Mouse (Mus musculus) left cerebral cortex, postnatal 36 days (tissue): Measurements from ENCODE around the gene 1700016K19Rik. TPM values are rescaled to one million over a fixed set of nuclear protein-coding genes. Genes with fewer than 3 reads are reported as not detected.
A peak's percentile ranks its signal among the peaks of the same experiment; 100 is the strongest.

Source experiments
- DNase-seq, 2 experiments: peaks; one replicate each; pipeline ENCODE4 v3.0.0; 2021 to 2022; ENCODE audit warnings: low spot score in 2 of 2, mixed read lengths in 1 of 2
- intact Hi-C: fragments of 180-260 bp; cut with DNase I; formaldehyde crosslinking; loops from one replicate; pipeline ENCODE4 v1.15.1; 2025
- total RNA-seq, 2 experiments: library from RNA; stranded (reverse); gene quantifications; 2 replicates each; pipeline ENCODE4 v1.2.3; 2021

The 1700016K19Rik gene
- total RNA-seq, 2 experiments from 2014 or later, result 3.4 to 6.4 TPM

DNA sequence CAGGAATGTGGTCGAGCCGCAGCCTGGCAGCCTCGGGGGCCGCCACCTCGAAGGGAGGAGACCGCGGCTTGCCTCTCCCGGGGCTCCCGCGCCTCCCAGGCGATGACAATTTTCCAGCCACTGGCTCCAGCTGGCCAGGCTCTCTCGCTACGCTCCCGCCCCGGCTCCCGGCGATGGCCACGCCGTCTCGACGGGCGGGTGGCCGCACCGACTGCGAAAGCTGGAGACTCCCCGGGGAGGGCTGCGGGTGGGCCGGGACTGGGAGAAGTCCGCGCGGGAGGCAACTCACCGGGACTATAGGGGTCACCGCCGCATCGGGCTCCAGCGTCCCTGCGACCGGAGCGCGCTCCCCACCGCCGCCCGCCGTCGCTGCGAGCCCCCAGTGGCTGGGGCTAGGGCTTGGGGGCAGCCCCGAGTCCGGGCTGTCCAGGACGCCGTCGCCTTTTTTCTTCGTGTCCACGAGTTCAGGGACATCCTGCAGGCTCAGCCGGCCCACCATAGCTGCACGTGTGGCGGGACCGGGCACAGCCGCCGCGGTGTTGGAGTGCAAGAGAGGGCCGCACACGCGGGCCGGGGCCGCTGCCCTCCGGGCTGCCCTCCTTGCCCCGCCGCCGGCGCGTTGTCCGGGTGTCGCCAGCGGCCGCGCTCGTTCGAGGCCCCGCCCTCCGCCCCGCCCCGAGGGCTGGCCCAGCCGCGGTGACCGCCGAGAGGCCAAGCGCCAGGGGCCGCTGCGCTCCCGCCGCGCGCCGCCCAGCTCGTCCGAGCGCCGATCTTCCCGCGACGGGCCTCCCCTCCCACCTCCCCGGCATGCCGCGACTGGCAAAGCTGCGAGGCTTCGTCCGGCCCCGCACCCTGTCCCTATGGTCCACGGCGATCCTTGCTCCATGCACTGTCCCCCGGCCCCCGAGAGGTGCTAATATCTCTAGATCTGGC is 27.7 kb downstream of the 1700016K19Rik start, which contains the start of gene Rflnb:
Gene Rflnb (minus strand): TSS at position 644 of the 933 bp plus-strand sequence.
- intact Hi-C loops, result no loop called here
- peak; percentile 62 to 66 for DNase-seq

DNA sequence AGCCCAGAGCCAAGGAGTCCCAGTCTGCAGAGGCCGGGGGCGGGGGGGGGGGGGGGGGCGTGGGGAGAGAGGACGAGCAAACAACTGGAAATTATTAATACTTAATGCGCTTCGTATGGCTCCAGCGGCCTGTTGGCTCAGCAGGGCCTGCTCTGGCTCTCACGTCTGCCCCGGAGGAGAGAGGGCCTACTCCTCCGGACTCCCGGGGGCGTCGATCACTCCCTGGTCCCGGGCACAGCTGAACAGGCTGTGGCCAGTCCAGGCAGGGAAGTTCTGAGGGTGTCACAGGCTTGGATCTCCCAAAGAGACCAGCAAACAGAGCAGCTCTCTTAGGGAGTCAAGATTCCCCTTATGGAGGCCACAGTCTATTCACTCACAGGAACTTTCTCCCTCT is 28.4 kb downstream of the 1700016K19Rik start:
- intact Hi-C loops, result no loop called here
- no peak for DNase-seq

DNA sequence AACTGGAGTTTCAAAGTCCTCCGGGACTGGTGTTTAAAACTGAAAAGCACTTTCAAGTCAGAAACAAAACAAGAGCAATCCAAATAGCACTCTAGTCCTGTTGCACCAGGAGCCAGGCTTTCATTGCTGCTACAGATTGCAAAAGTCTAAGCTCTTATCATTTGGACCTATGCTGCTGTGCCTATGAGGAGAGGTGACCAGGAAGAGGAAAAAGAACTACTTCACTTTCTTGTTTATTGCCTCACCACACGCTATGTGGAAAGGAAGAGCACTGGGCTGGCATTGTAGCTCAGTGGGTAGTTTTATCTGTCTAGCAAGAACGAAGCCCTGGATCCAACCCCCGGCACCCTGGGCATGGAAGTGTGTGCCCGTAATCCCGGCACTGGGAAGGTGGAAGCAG is 33.6 kb downstream of the 1700016K19Rik start:
- intact Hi-C loops, result no loop called here

DNA sequence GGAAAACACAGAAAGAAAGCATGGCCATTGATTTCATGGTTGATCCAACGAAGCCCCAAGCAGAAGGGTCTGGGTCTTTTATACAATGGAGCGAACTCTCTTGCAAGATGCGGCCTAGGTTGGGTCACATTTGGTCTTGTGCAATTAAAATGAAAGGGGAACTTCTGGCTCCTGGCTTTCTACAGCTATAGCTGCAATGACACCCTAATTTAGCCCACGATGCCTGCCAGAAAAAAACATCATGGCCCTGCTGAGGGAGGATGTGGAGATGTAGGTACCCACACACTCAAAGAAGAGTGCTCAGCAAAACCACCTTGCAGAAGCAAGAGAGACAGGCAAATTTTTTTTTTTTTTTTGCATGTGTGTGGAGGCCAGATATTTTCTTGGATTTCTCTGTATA is 34.1 kb downstream of the 1700016K19Rik start:
- no peak for DNase-seq
- intact Hi-C loops, result no loop called here

More for the DNA sequence above, 33.6 kb downstream of the 1700016K19Rik start:
- no peak for DNase-seq

DNA sequence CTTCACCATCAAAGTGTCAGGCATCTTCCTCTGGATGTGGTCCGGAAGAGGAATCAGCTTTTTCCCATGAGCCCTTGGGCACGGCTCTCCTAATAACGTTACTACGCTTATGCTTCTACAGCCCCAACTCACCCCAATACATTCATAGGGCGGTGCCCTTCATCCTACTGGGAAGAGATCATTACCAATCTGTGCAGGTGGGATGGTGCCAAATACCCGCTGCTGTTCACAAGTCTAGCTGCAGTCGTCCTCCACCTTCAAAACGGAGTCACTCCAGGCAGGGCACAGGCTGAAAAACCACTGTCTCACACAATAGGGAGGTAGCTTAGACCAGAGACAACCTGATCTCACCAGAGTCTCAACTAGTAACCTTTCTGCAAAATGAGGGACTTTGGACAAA is 35.5 kb downstream of the 1700016K19Rik start:
- no peak for DNase-seq
- intact Hi-C loops, result no loop called here

DNA sequence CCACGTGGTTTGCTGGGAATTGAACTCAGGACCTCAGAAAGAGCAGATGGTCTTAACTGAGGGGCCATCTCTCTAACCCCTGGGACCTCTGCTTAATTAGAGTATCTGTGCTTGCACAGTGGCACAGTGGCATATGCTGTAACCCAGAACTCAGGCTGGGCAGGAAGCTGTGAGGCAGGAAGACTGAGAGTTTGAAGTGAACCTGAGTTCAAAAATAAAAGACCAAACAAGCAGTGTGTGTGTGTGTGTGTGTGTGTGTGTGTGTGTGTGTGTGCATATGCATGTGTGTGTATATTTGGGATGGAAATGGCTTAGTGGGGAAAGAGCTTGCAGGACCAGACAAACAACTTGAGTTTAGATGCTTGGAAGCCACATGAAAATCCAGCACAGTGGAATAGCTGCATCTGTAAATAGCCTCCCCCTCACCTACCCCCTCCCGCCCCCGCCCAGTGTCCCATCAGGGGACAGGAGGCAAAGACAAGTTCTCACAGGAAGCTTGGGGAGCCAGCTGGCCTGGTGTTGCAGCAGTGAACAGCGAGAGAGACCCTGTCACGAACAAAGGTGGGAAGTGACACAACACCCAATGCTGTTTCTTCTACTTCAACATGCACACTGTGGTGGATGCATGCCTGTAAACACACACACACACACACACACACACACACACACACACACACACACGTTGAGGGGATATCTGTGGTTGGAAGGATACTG is 38.0 kb downstream of the 1700016K19Rik start:
- no peak for DNase-seq
- intact Hi-C loops, result no loop called here

DNA sequence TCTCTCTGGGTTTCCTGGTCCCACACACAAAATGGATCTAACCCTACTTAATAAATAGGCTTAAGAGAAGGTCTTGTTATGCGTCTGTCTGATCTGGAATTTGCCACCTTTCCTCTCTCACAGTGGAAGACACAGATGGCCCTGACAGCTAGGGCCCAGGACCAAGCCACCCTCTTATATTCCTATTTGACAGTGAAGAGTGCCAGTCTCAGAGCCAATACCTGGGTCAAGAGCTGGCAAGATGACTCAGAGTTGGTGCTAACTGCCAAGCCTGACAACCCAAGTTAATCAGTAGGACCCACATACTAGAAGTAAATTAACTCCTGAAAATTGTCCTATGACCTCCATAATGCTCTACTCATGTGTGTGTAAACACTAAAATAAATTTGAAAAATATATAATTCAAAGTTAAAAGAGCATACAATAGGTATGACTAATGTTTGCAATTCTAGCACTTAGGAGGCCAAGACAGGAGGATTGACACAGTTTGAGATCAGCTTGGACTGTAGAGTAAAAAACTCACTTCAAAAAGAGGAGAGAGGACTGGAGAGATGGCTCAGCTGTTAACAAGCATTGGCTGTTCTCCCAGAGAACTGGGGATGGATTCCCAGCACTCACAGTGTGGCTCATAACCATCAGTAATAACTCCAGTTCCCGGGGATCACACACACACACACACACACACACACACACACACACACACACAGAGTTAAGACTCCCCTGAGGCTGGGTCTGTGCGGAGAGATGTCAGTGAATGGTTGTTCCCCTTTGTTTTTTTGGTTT is 39.8 kb downstream of the 1700016K19Rik start:
- DNase-seq, result no peak
- intact Hi-C loops, result no loop called here

DNA sequence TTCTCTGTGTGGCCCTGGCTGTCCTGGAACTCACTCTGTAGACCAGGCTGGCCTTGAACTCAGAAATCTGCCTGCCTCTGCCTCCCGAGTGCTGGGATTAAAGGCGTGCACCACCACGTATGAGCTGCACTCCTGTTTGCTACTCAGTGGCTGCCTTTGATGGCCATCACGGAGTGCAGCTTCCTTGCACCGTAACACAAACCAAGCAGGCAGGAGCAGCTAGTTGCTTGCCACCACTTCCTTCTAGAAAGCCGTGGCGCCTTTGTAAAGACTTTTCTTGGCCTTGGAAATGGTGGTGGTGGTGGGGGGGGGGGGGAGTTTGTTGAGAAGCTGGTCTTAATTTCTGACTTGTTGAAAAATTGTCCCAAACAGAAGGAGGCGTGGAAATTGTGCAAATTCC is 40.4 kb downstream of the 1700016K19Rik start:
- intact Hi-C loops, result no loop called here
- DNase-seq, result no peak

DNA sequence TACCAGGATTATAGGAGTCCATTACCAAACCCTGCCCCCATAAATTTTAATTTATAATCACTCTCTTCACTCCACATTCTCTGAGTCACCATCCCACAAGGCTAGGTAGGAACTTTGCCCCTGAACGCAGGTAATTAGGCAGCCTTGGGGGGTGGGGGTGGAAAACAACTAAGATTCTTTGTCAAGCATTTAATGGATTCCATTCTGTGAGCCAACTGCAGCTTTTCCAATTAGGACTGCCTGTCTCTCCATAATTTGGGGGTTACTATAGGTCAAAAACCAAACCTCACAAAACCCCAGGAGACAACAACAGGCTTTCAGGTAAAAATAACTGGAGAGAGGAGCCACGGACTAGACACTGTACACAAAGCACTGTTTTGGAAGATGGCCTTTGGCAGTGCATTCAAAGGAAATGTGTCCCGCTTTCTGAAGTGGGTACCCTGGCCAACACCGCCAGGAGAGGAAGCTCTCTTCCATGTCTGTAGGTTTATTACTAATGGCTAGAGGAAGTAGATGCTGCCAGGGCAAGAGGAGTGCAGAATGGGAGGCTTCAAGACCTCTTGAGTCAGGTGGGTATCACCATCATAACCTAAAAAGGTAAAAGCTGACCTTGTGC is 41.2 kb downstream of the 1700016K19Rik start:
- DNase-seq, result no peak
- intact Hi-C loops, result no loop called here

DNA sequence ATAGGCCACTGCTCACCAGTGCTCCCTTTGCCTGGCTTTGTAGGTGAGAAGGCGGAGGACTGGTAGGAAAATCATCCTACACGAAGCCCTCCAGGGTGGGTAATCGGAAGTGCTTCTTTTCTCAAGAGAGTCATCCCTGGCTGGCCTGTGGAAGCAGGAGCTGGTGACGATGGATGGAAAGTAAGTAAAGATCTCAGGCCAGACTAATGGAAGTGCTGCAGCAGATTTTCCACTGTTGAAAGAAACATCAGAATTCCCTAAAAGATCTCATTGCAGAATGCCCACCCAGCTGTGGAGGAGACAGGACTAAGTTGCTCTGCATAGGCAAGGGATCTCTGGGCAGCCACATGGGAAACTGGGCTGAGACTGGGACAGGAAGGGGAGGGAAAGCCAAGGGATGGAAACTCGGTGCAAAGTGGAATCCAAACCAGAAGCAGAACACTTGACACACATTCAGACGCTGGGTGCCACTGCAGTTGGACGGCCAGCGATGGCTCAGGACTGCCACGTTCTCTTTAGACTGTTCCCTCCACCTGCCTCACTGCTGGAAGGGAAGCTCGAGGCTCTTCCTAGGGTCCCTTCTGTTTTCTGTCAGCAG is 42.4 kb downstream of the 1700016K19Rik start:
- no peak for DNase-seq
- intact Hi-C loops, result no loop called here

DNA sequence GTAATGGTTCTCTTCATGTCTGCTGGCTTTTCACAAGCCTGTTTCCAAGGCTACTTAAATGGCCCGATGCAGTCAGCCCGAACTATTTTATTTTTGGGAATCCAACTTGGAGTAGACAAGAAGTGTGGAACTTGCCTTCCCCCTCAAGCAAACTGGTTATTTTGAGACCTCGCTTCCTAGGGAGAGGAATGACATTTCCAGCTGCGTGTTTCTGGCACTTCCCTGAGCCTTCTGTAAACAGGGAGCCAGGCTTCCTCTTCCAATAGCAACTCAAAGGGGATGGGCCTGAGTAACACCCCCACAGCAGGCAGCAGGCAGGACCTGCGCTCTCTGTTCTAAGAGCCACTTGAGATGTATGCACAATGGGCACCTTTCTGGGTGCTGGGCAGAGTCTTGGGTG is 43.2 kb downstream of the 1700016K19Rik start:
- peak; percentile 61 to 65 for DNase-seq

DNA sequence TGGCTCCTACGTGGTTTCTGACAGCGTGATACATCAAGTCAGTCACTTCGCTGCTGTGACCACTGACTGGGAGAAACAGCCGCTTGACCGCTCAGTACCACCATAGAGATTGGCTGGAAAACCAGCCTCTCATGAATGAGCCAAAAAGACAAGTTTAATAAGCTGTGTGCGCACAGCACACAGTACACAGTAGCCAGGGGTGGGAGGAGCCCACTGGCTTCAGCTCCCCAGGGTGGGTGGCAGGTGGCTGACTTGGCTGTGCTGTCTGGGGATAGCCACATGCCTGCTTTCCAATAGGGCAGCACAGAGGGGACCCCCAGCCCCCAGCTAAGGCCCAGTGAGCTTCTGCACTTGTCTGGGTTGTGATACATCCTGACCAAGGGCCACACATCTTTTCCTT is 44.8 kb downstream of the 1700016K19Rik start:
- intact Hi-C loops, result no loop called here

More for the DNA sequence above, 43.2 kb downstream of the 1700016K19Rik start:
- intact Hi-C loops, result no loop called here

DNA sequence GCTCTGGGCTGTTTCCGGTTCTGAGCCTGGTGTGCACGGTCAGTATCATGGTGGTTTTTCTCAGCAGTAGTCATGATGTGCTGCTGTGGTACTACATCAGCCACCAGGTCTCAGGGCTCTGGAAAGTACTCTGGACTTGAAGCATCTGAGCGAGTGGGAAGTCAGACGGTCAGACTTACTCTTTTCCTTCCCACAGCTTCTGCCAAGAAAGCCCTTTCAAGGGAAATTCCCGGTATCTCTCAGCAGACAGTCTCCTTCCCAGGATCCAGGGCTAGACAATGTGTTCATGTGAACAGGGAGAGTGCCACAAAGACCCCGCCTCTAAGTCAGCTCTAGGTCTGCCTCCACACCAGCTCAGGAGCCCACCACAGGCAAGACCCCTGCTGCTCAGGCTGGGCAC is 45.7 kb downstream of the 1700016K19Rik start:
- intact Hi-C loops, result no loop called here
- no peak for DNase-seq

More for the DNA sequence above, 44.8 kb downstream of the 1700016K19Rik start:
- DNase-seq, result no peak

DNA sequence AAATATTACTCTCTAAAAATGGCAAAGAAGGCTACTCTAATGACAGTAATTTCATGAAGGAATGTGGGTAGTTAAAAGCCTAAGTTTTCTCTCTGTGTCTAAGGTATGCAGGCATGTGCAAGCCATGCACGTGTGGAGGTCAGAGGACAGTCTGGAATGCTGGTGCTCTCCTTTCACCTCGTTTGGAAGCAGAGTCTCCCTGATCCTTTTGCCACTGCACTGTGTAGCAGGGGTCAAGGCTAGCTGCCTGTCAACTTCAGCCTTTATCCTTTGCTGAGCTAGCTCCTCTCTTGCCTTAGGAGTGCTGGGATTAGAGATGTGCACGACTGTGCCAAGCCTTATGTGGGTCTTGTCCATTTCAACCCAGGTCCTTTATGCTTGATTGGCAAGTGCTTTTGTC is 50.8 kb downstream of the 1700016K19Rik start:
- intact Hi-C loops, result no loop called here

DNA sequence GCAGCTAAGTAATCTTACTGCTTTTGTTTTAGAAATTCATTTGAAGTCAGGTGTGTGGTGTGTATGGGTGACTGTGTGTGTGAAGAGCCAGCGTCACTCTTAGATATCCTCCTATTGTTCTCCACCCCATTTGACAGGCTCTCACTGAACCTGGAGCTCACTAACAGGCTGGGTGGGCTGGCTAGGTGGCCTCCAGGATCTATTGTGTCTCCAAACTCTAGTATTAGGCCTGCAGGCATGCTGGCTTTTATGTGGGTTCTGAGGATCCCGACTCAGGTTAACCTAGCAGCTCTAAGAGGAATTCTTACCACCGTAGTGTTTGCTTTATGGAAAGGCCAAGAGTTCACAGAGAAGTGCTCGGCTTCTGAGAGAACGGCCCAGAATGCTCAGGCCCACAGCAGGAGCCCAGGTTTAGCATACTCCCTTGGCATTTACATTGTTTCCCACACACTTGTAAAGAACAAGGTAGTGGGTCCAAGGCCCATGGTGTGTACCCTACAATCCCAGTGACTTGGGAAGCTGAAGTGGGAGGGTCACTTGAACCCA is 51.3 kb downstream of the 1700016K19Rik start:
- no peak for DNase-seq
- intact Hi-C loops, result no loop called here

More for the DNA sequence above, 50.8 kb downstream of the 1700016K19Rik start:
- no peak for DNase-seq

DNA sequence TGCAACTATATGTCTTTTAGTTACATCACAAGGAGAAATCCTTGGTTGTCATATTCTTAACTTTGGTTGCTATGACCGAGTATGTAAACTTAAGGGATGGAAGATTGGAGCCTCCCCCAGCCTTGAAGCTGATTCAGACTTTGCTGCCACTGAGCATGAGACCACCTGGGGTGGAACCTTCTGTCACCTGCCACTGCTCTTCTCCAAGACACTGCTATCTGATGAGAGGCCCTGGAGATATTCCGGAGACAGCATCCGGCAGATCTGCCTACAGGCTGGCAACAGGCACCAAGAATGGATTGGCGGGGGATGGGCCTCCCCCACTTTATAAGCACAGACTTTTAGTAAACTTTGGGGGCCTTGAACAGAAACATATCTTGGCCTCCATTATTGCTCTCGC is 52.8 kb downstream of the 1700016K19Rik start:
- intact Hi-C loops, result no loop called here
- DNase-seq, result no peak
